Mouse (Mus musculus) liver, adult 2 months (tissue): Measurements from ENCODE around the gene Sumf1. TPM values are rescaled to one million over a fixed set of nuclear protein-coding genes. Genes with fewer than 3 reads are reported as not detected.

ENCODE experiments used
- DNase-seq: peaks from one replicate; pipeline ENCODE4 v3.0.0-alpha.2; 2011; ENCODE audit warnings: low read depth, low spot score; ENCODE audit errors: extremely low read depth
- H3K27ac ChIP-seq: fragments of 200-500 bp; replicated peaks from 2 replicates; pipeline ENCODE4 v1.5.1; 2012; ENCODE audit warnings: low read depth, mild to moderate bottlenecking, control low read depth, inconsistent platforms, low read length; ENCODE audit not compliant: insufficient read depth
- H3K27me3 ChIP-seq: fragments of 200-500 bp; 2 replicates; pipeline ENCODE4 v1.6.1; 2012; ENCODE audit warnings: mild to moderate bottlenecking, moderate library complexity, low read length, inconsistent platforms; ENCODE audit not compliant: control insufficient read depth, insufficient read depth
- H3K36me3 ChIP-seq: fragments of 200-500 bp; 2 replicates; pipeline ENCODE4 v1.6.1; 2012; ENCODE audit warnings: low read length, inconsistent platforms; ENCODE audit not compliant: control insufficient read depth, insufficient read depth
- H3K4me1 ChIP-seq: fragments of 200-500 bp; 2 replicates; pipeline ENCODE4 v1.6.1; 2011; ENCODE audit warnings: low read length; ENCODE audit not compliant: control insufficient read depth, insufficient read depth
- H3K4me3 ChIP-seq: fragments of 200-500 bp; 2 replicates; pipeline ENCODE4 v1.5.1; 2011; ENCODE audit warnings: low read depth, mild to moderate bottlenecking, control low read depth, low read length, moderate library complexity; ENCODE audit not compliant: insufficient read depth
- H3K79me2 ChIP-seq: fragments of 200-500 bp; 2 replicates; pipeline ENCODE4 v1.6.1; 2012; ENCODE audit warnings: inconsistent platforms, mild to moderate bottlenecking, low read length, moderate library complexity; ENCODE audit not compliant: control insufficient read depth, insufficient read depth
- H3K9ac ChIP-seq: fragments of 200-500 bp; 2 replicates; pipeline ENCODE4 v1.6.1; 2012; ENCODE audit warnings: low read depth, mild to moderate bottlenecking, control low read depth, inconsistent platforms, low read length
- CTCF ChIP-seq: fragments of 200-500 bp; IDR thresholded peaks from 2 replicates; pipeline ENCODE4 v1.5.1; 2011; ENCODE audit warnings: low read depth, low read length, control low read depth
- POLR2A ChIP-seq: fragments of 200-500 bp; IDR thresholded peaks from 2 replicates; pipeline ENCODE4 v1.6.1; 2011; ENCODE audit warnings: low read length, control low read depth; ENCODE audit not compliant: insufficient read depth; ENCODE audit errors: extremely low read depth
- WGBS: fragments of 180-500 bp; shearing (Covaris S2); methylation state at CpG from one replicate; pipeline ENCODE4 v1.1.7; 2018; 5-methylcytosine and 5-hydroxymethylcytosine counted together
- polyA plus RNA-seq: library from polyadenylated mRNA; depleted of rRNA; stranded (reverse); fragments of >200 nt; gene quantifications from 2 replicates; pipeline ENCODE4 v1.2.3, GENCODE M21; 2012
- total RNA-seq: library from RNA; depleted of rRNA; stranded (reverse); fragments of >200 nt; gene quantifications from 2 replicates; pipeline ENCODE4 v1.2.3, GENCODE M21; 2014

Sumf1 gene
- total and polyA plus RNA-seq, 2 experiments, result 20.5 to 23.3 TPM

- no peak for DNase-seq
- H3K4me3 ChIP-seq, result no peak overlapping the region
- peaks cover 18% of the 10 kb centered on the region for H3K4me1 ChIP-seq
- H3K79me2 ChIP-seq, result no peaks in the 10 kb centered on the region
- H3K9ac ChIP-seq, result no peak overlapping the region
- H3K27me3 ChIP-seq, result no peaks in the 10 kb centered on the region
- 98% methylated on average over 3 of the region's 3 CpGs for WGBS
- peaks cover 9% of the 10 kb centered on the region for H3K36me3 ChIP-seq
- TF ChIP-seq CTCF, result no peak
- no peak for TF ChIP-seq POLR2A
- H3K27ac ChIP-seq, result no peak overlapping the region
Measured at GRCm38 (mm10) chr6:108145241-108145640, 40.1 kb downstream of the Sumf1 start.

- TF ChIP-seq POLR2A (no peak), CTCF (no peak)
- no peaks in the 10 kb centered on the region for H3K79me2 ChIP-seq
- no peak overlapping the region for H3K27ac ChIP-seq
- 88% methylated on average over 4 of the region's 4 CpGs for WGBS
- H3K4me1 ChIP-seq, result peaks cover 22% of the 10 kb centered on the region
- DNase-seq, result no peak
- no peak overlapping the region for H3K9ac ChIP-seq
- peaks cover 6% of the 10 kb centered on the region; the same call in 1 of the 2 replicates for H3K36me3 ChIP-seq
- H3K4me3 ChIP-seq, result no peak overlapping the region
- no peaks in the 10 kb centered on the region for H3K27me3 ChIP-seq
Measured at GRCm38 (mm10) chr6:108142796-108143195, 42.6 kb downstream of the Sumf1 start.

- H3K27ac ChIP-seq, result peak overlapping the region; percentile 93
Measured at GRCm38 (mm10) chr6:108140722-108141490, 44.5 kb downstream of the Sumf1 start.

GRCm38 (mm10) chr6:108137031-108137430 is 48.4 kb downstream of the Sumf1 start:
- H3K27ac ChIP-seq, result peak overlapping the region; percentile 79
- WGBS, result 33% methylated on average over 5 of the region's 5 CpGs

More at GRCm38 (mm10) chr6:108140722-108141490, 44.5 kb downstream of the Sumf1 start:
- peak overlapping the region; percentile 19; the same call in 1 of the 2 replicates for H3K9ac ChIP-seq
- no peak for TF ChIP-seq POLR2A
- TF ChIP-seq CTCF, result no peak
- no peaks in the 10 kb centered on the region for H3K79me2 ChIP-seq
- H3K4me3 ChIP-seq, result no peak overlapping the region
- no peaks in the 10 kb centered on the region for H3K27me3 ChIP-seq
- peak; percentile 94 for DNase-seq
- H3K36me3 ChIP-seq, result peaks cover 6% of the 10 kb centered on the region; the same call in 1 of the 2 replicates
- peaks cover 22% of the 10 kb centered on the region for H3K4me1 ChIP-seq
- 24% methylated on average over 4 of the region's 4 CpGs for WGBS

GRCm38 (mm10) chr6:108136286-108136685 is 49.1 kb downstream of the Sumf1 start:
- Histone ChIP-seq H3K27me3 (no peaks in the 10 kb centered on the region), H3K36me3 (no peaks in the 10 kb centered on the region), H3K79me2 (no peaks in the 10 kb centered on the region), H3K4me3 (no peak overlapping the region), H3K27ac (no peak overlapping the region), H3K9ac (no peak overlapping the region), H3K4me1 (peaks cover 21% of the 10 kb centered on the region)
- TF ChIP-seq POLR2A (no peak), CTCF (no peak)
- 11% methylated on average over 1 of the region's 1 CpGs for WGBS
- peak; percentile 95 for DNase-seq

More at GRCm38 (mm10) chr6:108137031-108137430, 48.4 kb downstream of the Sumf1 start:
- Histone ChIP-seq H3K27me3 (no peaks in the 10 kb centered on the region), H3K36me3 (no peaks in the 10 kb centered on the region), H3K4me1 (peaks cover 27% of the 10 kb centered on the region), H3K9ac (no peak overlapping the region), H3K4me3 (no peak overlapping the region), H3K79me2 (no peaks in the 10 kb centered on the region)
- DNase-seq, result peak; percentile 70
- TF ChIP-seq POLR2A (no peak), CTCF (no peak)
